In the genomic region with DNA sequence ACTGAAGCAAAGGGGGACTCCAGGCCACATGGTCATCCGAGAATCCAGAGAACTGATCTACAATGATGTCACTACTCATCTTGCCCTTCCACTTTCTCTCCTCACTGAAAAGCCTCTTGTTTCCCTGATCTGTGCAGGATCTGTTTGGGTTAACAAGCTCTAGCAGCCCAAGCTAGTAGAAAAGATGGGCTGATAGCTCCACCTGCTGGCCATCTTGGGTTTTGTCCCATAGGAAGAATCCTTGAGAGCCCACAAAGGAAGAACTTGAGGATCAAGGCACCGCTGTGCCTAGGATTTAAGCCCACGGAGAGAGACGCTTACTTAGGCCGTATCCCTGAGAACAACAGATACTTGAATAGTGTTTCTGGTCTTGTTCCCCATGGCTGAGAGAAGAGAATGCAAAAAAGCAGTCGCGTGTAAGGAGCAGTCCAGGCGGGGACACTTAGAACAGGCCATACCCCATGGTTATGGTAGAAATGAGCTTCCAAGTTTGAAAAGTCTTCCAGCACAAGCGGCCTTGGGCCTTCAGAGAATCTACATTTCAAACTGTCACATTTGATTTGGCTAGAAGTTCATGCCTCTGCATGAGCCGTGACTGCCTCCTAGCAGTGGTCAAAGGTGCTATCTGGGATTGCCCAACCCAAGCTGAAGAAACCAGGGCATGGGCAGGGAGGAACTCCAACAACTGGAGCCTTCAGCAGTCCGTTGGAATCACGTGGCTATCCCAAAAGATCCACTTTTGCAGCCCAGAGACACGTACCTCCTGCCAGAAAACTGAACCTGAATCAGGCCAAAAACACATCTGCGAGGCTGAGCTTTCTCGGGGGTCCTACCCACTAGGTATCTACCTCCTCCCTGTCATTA, we compare ENCODE assay signal across 7 mouse cellular contexts. TPM values are rescaled to one million over a fixed set of nuclear protein-coding genes. Genes with fewer than 3 reads are reported as not detected.
DNase-seq lines count a peak whose midpoint lies in the region; ATAC-seq lines count a peak whose summit lies in the region.

No protein-coding gene starts in this region.

- peak overlapping the region; percentile 61 for H3K4me3 ChIP-seq in intestine, embryonic 15.5 days (replicated peaks)
- H3K4me3 ChIP-seq in midbrain, embryonic 10.5 days = peak overlapping the region; percentile 82

- intact Hi-C loops in left cerebral cortex, postnatal 25 days (cut with DNase I) = loop anchor here (1.0 kb wide), 3 partner anchors 85 to 188 kb away; a partner anchor contains a TSS

- peak overlapping the region; percentile 64 for H3K4me2 ChIP-seq in intestine, embryonic 15.5 days (replicated peaks)

- H3K36me3 ChIP-seq in intestine, embryonic 15.5 days = peaks cover 12% of the 10 kb centered on the region
- H3K36me3 ChIP-seq in midbrain, embryonic 10.5 days = peaks cover 32% of the 10 kb centered on the region

- 4% methylated on average over 15 of the region's 15 CpGs for WGBS in intestine, embryonic 15.5 days
- 4% methylated on average over 15 of the region's 15 CpGs for WGBS in midbrain, embryonic 10.5 days

- no peaks in the 10 kb centered on the region for H3K9me3 ChIP-seq in intestine, embryonic 15.5 days
- H3K9me3 ChIP-seq in midbrain, embryonic 10.5 days (replicated peaks) = no peaks in the 10 kb centered on the region

- peaks cover 14% of the 10 kb centered on the region; the same call in 1 of the 2 replicates for H3K4me1 ChIP-seq in intestine, embryonic 15.5 days (replicated peaks)
- peaks cover 41% of the 10 kb centered on the region for H3K4me1 ChIP-seq in midbrain, embryonic 10.5 days

- peak overlapping the region; percentile 58 for H3K27ac ChIP-seq in intestine, embryonic 15.5 days
- H3K27ac ChIP-seq in midbrain, embryonic 10.5 days (replicated peaks) = peak overlapping the region; percentile 87

- H3K27me3 ChIP-seq in intestine, embryonic 15.5 days (replicated peaks) = no peaks in the 10 kb centered on the region
- H3K27me3 ChIP-seq in midbrain, embryonic 10.5 days (ENCODE audit: low read depth, poor library complexity, severe bottlenecking) = no peaks in the 10 kb centered on the region

- DNase-seq in adrenal gland, adult 2 months = peak; percentile 87
- DNase-seq in embryo, embryonic 11 days = peak; percentile 92
- DNase-seq in gastrocnemius, postnatal 25 days = peak; percentile 68
- peak; percentile 90 to 97 for DNase-seq in left cerebral cortex, postnatal 25 days (ENCODE audit: low spot score in 2 of 2)
- DNase-seq in midbrain, embryonic 10.5 days (ENCODE audit: low spot score) = peak; percentile 92
- peak; percentile 92 for DNase-seq in right cerebral cortex, postnatal 4 days

- H3K9ac ChIP-seq in intestine, embryonic 15.5 days = peak overlapping the region; percentile 26

- ATAC-seq in intestine, embryonic 15.5 days = peak; percentile 72

RNA-seq across cellular contexts. Expression of a gene that starts 0.6 kb away (rescaled TPM):
- total RNA-seq in adrenal gland, adult 2 months (2021) = 10 to 100 TPM; 17.9 to 23.9 TPM
- polyA plus RNA-seq in adrenal gland, adult 2 months (2012; rRNA removed) = 37.4 and 46.2 TPM in 2 replicates
- total RNA-seq in gastrocnemius, postnatal 25 days (2021) = 10 to 100 TPM; 11.3 to 14.6 TPM
- polyA plus RNA-seq in intestine, embryonic 15.5 days (2015; fragmentation: Nextera tagmentation; extraction: Ambion mirVana) = 23.3 and 26.0 TPM in 2 replicates
- 10 to 100 TPM; 18.7 to 20.2 TPM for total RNA-seq in left cerebral cortex, postnatal 25 days (2021)
- 21.0 and 21.1 TPM in 2 replicates for polyA plus RNA-seq in midbrain, embryonic 10.5 days (2016; fragmentation: Nextera tagmentation; extraction: Ambion mirVana)

RNA-seq across cellular contexts. Expression of a gene that starts 9.6 kb away (rescaled TPM):
- under 1 TPM; 0.40 to 0.83 TPM for total RNA-seq in adrenal gland, adult 2 months (2021)
- 4.4 and 4.8 TPM in 2 replicates for polyA plus RNA-seq in adrenal gland, adult 2 months (2012; rRNA removed)
- under 1 TPM; 0.05 to 0.21 TPM for total RNA-seq in gastrocnemius, postnatal 25 days (2021)
- 19.9 and 21.2 TPM in 2 replicates for polyA plus RNA-seq in intestine, embryonic 15.5 days (2015; fragmentation: Nextera tagmentation; extraction: Ambion mirVana)
- total RNA-seq in left cerebral cortex, postnatal 25 days (2021) = 10 to 100 TPM; 76.2 to 81.5 TPM
- 0.57 and 0.72 TPM in 2 replicates for polyA plus RNA-seq in midbrain, embryonic 10.5 days (2016; fragmentation: Nextera tagmentation; extraction: Ambion mirVana)

RNA-seq across cellular contexts. Expression of a gene that starts 20.0 kb away (rescaled TPM):
- total RNA-seq in adrenal gland, adult 2 months (2021) = 100 to 1,000 TPM; 114 to 115 TPM
- polyA plus RNA-seq in adrenal gland, adult 2 months (2012; rRNA removed) = 49.1 and 58.4 TPM in 2 replicates
- 10 to 100 TPM; 44.8 to 51.3 TPM for total RNA-seq in gastrocnemius, postnatal 25 days (2021)
- 194 and 205 TPM in 2 replicates for polyA plus RNA-seq in intestine, embryonic 15.5 days (2015; fragmentation: Nextera tagmentation; extraction: Ambion mirVana)
- 10 to 100 TPM; 60.9 to 69.4 TPM for total RNA-seq in left cerebral cortex, postnatal 25 days (2021)
- polyA plus RNA-seq in midbrain, embryonic 10.5 days (2016; fragmentation: Nextera tagmentation; extraction: Ambion mirVana) = 137 and 147 TPM in 2 replicates

RNA-seq across cellular contexts. Expression of a gene that starts 20.2 kb away (rescaled TPM):
- total RNA-seq in adrenal gland, adult 2 months (2021) = 1 to 10 TPM; 5.5 to 5.9 TPM
- polyA plus RNA-seq in adrenal gland, adult 2 months (2012; rRNA removed) = 14.2 and 18.8 TPM in 2 replicates
- total RNA-seq in gastrocnemius, postnatal 25 days (2021) = 1 to 10 TPM; 2.2 to 2.4 TPM
- 3.0 and 3.9 TPM in 2 replicates for polyA plus RNA-seq in intestine, embryonic 15.5 days (2015; fragmentation: Nextera tagmentation; extraction: Ambion mirVana)
- total RNA-seq in left cerebral cortex, postnatal 25 days (2021) = 1 to 10 TPM; 8.6 to 9.7 TPM
- polyA plus RNA-seq in midbrain, embryonic 10.5 days (2016; fragmentation: Nextera tagmentation; extraction: Ambion mirVana) = 5.1 and 6.2 TPM in 2 replicates

Comparison
In these comparisons a context has a peak if more than half of its experiments do, and no peak if none do; other contexts are left out.
1. Peak in every context shown above with its lines: DNase-seq, ATAC-seq, H3K4me3 ChIP-seq and H3K27ac ChIP-seq.
2. RNA of a gene that starts 9.6 kb away (total RNA-seq): 76.2 to 81.5 TPM in left cerebral cortex, postnatal 25 days; 0.40 to 0.83 TPM in adrenal gland, adult 2 months and 0.05 to 0.21 TPM in gastrocnemius, postnatal 25 days; every median in the first group is over 10 times any median in the second.